Mouse (Mus musculus): ENCODE results near the gene Polr3a.
"Not testable (repeated sequence)": the region's sequence is repeated elsewhere in the genome, so short reads cannot be mapped to it uniquely, and the experiment has no call there.

Polr3a gene

GRCm38 (mm10) chr14:24493256-24493655, 6.4 kb upstream of the Polr3a start:
- DNase-seq (ENCODE audit: low spot score in 2 of 2), result no peak

DNA sequence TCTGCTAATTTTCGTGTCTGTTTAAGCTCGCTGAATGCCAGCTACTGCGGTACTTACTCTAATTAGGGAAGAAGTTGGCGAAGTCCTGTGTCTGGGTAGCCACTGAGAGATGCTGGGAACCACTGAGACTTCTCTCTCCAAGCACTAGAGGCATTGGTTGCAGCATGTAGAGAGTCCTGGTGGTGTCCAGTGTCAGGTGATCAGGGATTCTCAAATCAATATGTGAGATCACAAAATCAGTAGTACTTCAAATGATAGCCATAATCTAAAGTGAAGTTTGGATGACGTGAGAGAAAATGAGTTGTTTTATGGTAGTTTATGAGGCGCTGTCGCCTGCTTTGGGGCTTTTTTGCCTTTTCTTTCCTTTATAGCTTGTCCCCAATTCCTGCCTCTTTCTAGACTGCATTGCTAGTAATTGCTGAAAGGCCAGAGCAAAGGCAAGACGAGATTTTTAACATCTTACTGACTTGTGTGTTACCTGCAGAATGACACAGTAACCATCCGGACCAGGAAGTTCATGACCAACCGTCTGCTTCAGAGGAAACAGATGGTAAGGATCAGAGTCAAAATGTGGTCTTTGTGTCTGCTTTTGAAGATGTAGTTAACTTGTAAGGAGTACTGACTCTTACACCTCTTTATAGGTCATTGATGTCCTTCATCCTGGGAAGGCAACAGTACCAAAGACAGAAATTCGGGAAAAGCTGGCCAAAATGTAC, 4.6 kb upstream of the Polr3a start:
- DNase-seq (ENCODE audit: low spot score in 2 of 2), result no peak

GRCm38 (mm10) chr14:24490468-24491265, 3.8 kb upstream of the Polr3a start:
- DNase-seq (ENCODE audit: low spot score in 2 of 2), result peak; percentile 96 to 99

GRCm38 (mm10) chr14:24489772-24490171, 2.9 kb upstream of the Polr3a start:
- not testable (repeated sequence) for DNase-seq (ENCODE audit: low spot score in 2 of 2)

- no peak for DNase-seq (ENCODE audit: low spot score in 2 of 2)
Observed at GRCm38 (mm10) chr14:24486241-24486767, 554 bp downstream of the Polr3a start.

GRCm38 (mm10) chr14:24468806-24469205, 18.1 kb downstream of the Polr3a start:
- DNase-seq (ENCODE audit: low spot score in 2 of 2), result no peak

GRCm38 (mm10) chr14:24458191-24458590, 28.7 kb downstream of the Polr3a start:
- no peak for DNase-seq (ENCODE audit: low spot score in 2 of 2)

DNA sequence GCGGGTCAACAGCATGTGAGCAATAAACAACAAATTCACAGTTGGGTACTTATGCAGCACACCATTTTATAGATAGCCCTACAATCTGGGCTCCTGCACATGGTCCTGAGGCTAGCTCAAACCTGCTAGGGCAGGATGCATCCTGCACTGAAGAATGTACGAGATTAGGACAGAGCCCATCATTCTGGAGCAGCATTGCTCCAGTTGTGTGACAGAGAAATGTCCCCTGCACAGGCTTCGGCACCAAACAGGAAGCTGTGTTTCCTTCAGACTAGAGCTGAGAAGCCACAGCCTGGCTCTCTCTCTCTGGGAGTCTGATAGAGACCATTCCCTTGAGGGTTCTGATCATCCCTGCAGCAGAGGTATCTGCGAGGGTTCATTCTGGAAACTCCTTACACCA, 43.3 kb downstream of the Polr3a start:
- DNase-seq (ENCODE audit: low spot score in 2 of 2), result not testable (repeated sequence)
